ENCODE assay signal across 9 mouse cellular contexts in the genomic region with DNA sequence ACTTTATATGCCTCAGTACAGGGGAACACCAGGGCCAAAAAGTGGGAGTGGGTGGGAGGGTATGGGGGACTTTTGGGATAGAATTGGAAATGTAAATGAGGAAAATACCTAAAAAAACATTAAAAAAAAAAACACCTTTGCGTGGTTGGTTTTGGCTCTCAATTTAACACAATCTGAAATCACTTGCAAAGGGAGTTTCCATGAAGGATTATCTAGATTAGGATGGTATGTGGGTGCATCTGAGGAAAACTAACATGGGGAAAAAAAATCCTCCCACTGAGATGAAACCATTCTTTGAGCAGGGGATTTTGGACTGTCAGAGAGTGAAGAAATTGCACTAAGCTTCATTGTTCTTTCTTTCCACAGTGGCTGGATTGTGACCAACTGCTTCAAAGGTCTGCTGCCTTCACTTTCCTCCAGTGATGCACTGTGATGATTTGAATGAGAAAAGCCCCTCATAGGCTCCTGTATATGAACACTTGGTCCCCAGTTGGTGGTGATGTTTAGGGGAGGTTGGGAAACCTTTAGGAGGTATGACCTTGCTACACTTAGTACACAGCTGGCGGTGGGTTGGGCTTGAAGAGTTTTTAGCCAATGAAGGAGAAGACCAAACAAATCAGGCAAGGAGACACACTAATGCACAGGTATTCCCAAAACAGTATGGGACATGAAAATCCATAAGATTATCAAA. TPM values are rescaled to one million over a fixed set of nuclear protein-coding genes. Genes with fewer than 3 reads are reported as not detected.
DNase-seq lines count a peak whose midpoint lies in the region; ATAC-seq and TF ChIP-seq lines count a peak whose summit lies in the region.
"Had no signal": no experiment of that assay in that cellular context is flagged by ENCODE, and none has a peak within 500 bp of the region (broad histone marks: within the 10 kb centered on the region; RNA-seq: fewer than 3 reads in every experiment).

No protein-coding gene starts in this region.

- WGBS in liver, embryonic 11.5 days = 80% methylated on average over 2 of the region's 2 CpGs
- WGBS in spleen, adult 2 months = 18% methylated on average over 2 of the region's 2 CpGs
- 86% methylated on average over 2 of the region's 2 CpGs for WGBS in forebrain, embryonic 12.5 days

- peak; percentile 7 for DNase-seq in gastrocnemius, postnatal 14 days
- DNase-seq in gastrocnemius, postnatal 4 days (ENCODE audit: low spot score in 2 of 2) = no peak
- DNase-seq in liver, embryonic 11.5 days (ENCODE audit: low spot score) = no peak
- peak in 1 of 2 experiments; percentile 77 for DNase-seq in spleen, adult 2 months (ENCODE audit: low read depth in 1 of 2, low spot score in 2 of 2)
- DNase-seq in layer of hippocampus, postnatal 25 days (ENCODE audit: extremely low spot score in 1 of 2, low spot score in 1 of 2) = no peak
- DNase-seq in cerebellum, adult 11-12 months = no peak

- H3K9me3 ChIP-seq in liver, embryonic 11.5 days (ENCODE audit: control insufficient read depth, low read length) = no peaks in the 10 kb centered on the region
- no peaks in the 10 kb centered on the region for H3K9me3 ChIP-seq in forebrain, embryonic 12.5 days

- TF ChIP-seq POLR2A in spleen, adult 2 months (IDR thresholded peaks at IDR 0.05; ENCODE audit: low read depth, low read length) = peak; percentile 76

- H3K9ac ChIP-seq in liver, embryonic 11.5 days (ENCODE audit: low read depth, low read length) = peak overlapping the region; percentile 66; the same call in 1 of the 2 replicates
- no peak overlapping the region for H3K9ac ChIP-seq in forebrain, embryonic 12.5 days

- H3K4me2 ChIP-seq in liver, embryonic 11.5 days = peak overlapping the region; percentile 76
- H3K4me2 ChIP-seq in forebrain, embryonic 12.5 days = no peak overlapping the region

- intact Hi-C loops in gastrocnemius, postnatal 14 days (cut with DNase I; ENCODE audit: low total_unique reads) = loop anchor here (5.0 kb wide), 1 partner anchor 64 kb away; no protein-coding TSS in a partner anchor

- H3K27me3 ChIP-seq in liver, embryonic 11.5 days (replicated peaks; ENCODE audit: control insufficient read depth, insufficient read depth, low read length) = no peaks in the 10 kb centered on the region
- no peaks in the 10 kb centered on the region for H3K27me3 ChIP-seq in spleen, adult 2 months (ENCODE audit: control insufficient read depth, insufficient read depth, low read length)
- no peaks in the 10 kb centered on the region; the same call in 1 of the 2 replicates for H3K27me3 ChIP-seq in forebrain, embryonic 12.5 days

- H3K4me3 ChIP-seq in liver, embryonic 11.5 days (ENCODE audit: low read depth, low read length) = peak overlapping the region; percentile 70; the same call in 1 of the 2 replicates
- H3K4me3 ChIP-seq in spleen, adult 2 months (ENCODE audit: extremely low read depth, insufficient read depth, insufficient read length) = peak overlapping the region; percentile 39
- no peak overlapping the region for H3K4me3 ChIP-seq in forebrain, embryonic 12.5 days (replicated peaks)

- H3K4me1 ChIP-seq in liver, embryonic 11.5 days (replicated peaks; ENCODE audit: control insufficient read depth, insufficient read depth, low read length) = peaks cover 38% of the 10 kb centered on the region
- H3K4me1 ChIP-seq in spleen, adult 2 months (ENCODE audit: control insufficient read depth, insufficient read depth, insufficient read length) = peaks cover 28% of the 10 kb centered on the region
- H3K4me1 ChIP-seq in forebrain, embryonic 12.5 days = peaks cover 4% of the 10 kb centered on the region; the same call in 1 of the 2 replicates

- no peaks in the 10 kb centered on the region for H3K36me3 ChIP-seq in liver, embryonic 11.5 days (ENCODE audit: control insufficient read depth, insufficient read depth, low read length)
- H3K36me3 ChIP-seq in spleen, adult 2 months (ENCODE audit: control insufficient read depth, insufficient read depth, low read length) = no peaks in the 10 kb centered on the region; the same call in 1 of the 2 replicates
- H3K36me3 ChIP-seq in forebrain, embryonic 12.5 days (replicated peaks) = no peaks in the 10 kb centered on the region

- TF ChIP-seq CTCF in spleen, adult 2 months (IDR thresholded peaks at IDR 0.05; ENCODE audit: extremely low read depth, insufficient read depth, insufficient read length, insufficient replicate concordance) = no peak

- no peak overlapping the region for H3K27ac ChIP-seq in liver, embryonic 11.5 days (ENCODE audit: low read depth, low read length)
- peak overlapping the region; percentile 100 for H3K27ac ChIP-seq in spleen, adult 2 months (ENCODE audit: insufficient read depth, low read length)
- H3K27ac ChIP-seq in forebrain, embryonic 12.5 days = no peak overlapping the region

- ATAC-seq in activated CD4-positive, CD25-positive, alpha-beta regulatory T cell, adult 4 months = peak; percentile 7
- ATAC-seq in liver, embryonic 11.5 days (replicated peaks; ENCODE audit: low FRiP score) = no peak
- no peak for ATAC-seq in forebrain, embryonic 12.5 days (ENCODE audit: low FRiP score)

RNA-seq across cellular contexts. Expression of gene Cd69, which starts 38.4 kb away (rescaled TPM):
- total RNA-seq in gastrocnemius, postnatal 14 days (2021) = not detected
- total RNA-seq in gastrocnemius, postnatal 4 days (2021) = under 1 TPM; 0.18 to 0.34 TPM
- 100 to 1,000 TPM; 233 to 245 TPM for polyA plus RNA-seq in activated CD4-positive, CD25-positive, alpha-beta regulatory T cell, adult 4 months (2017; shearing (Covaris generic))
- polyA plus RNA-seq in liver, embryonic 11.5 days (2014; fragmentation: Nextera tagmentation; extraction: Ambion mirVana) = 0.96 and 1.1 TPM in 2 replicates
- polyA plus RNA-seq in spleen, adult 2 months (2012; rRNA removed) = 4.4 and 5.0 TPM in 2 replicates
- not detected in 2 replicates for polyA plus RNA-seq in forebrain, embryonic 12.5 days (2016; fragmentation: Nextera tagmentation; extraction: Ambion mirVana)
- not detected for total RNA-seq in layer of hippocampus, postnatal 25 days (2021)
- polyA plus RNA-seq: testis, adult 2 months had no signal

RNA-seq across cellular contexts. Expression of gene Clec2d, which starts 56.4 kb away (rescaled TPM):
- 10 to 100 TPM; 42.2 to 57.2 TPM for total RNA-seq in gastrocnemius, postnatal 14 days (2021)
- 10 to 100 TPM; 32.1 to 44.6 TPM for total RNA-seq in gastrocnemius, postnatal 4 days (2021)
- 10 to 100 TPM; 22.9 to 25.2 TPM for polyA plus RNA-seq in activated CD4-positive, CD25-positive, alpha-beta regulatory T cell, adult 4 months (2017; shearing (Covaris generic))
- not detected in 2 replicates for polyA plus RNA-seq in liver, embryonic 11.5 days (2014; fragmentation: Nextera tagmentation; extraction: Ambion mirVana)
- polyA plus RNA-seq in spleen, adult 2 months (2012; rRNA removed) = 47.0 and 47.4 TPM in 2 replicates
- polyA plus RNA-seq in forebrain, embryonic 12.5 days (2016; fragmentation: Nextera tagmentation; extraction: Ambion mirVana) = not detected in 2 replicates
- 1 to 10 TPM; 6.2 to 7.4 TPM for total RNA-seq in layer of hippocampus, postnatal 25 days (2021)

Comparison
In these comparisons a context has a peak if more than half of its experiments do, and no peak if none do; other contexts are left out.
1. RNA of gene Cd69, which starts 38.4 kb away (polyA plus RNA-seq): 233 to 245 TPM in activated CD4-positive, CD25-positive, alpha-beta regulatory T cell, adult 4 months; 4.4 to 5.0 TPM in spleen, adult 2 months, 0.96 to 1.1 TPM in liver, embryonic 11.5 days and not detected in forebrain, embryonic 12.5 days; every median in the first group is over 10 times any median in the second.
2. RNA of gene Clec2d, which starts 56.4 kb away (polyA plus RNA-seq): 47.0 to 47.4 TPM in spleen, adult 2 months and 22.9 to 25.2 TPM in activated CD4-positive, CD25-positive, alpha-beta regulatory T cell, adult 4 months; not detected in liver, embryonic 11.5 days and not detected in forebrain, embryonic 12.5 days; every median in the first group is over 10 times any median in the second.